Mouse (Mus musculus): ENCODE data around the gene Zfp398. TPM values are rescaled to one million over a fixed set of nuclear protein-coding genes. Genes with fewer than 3 reads are reported as not detected.

Gene Zfp398
- polyA plus RNA-seq, 1 experiment from 2014 or later = 13.4 TPM

DNA sequence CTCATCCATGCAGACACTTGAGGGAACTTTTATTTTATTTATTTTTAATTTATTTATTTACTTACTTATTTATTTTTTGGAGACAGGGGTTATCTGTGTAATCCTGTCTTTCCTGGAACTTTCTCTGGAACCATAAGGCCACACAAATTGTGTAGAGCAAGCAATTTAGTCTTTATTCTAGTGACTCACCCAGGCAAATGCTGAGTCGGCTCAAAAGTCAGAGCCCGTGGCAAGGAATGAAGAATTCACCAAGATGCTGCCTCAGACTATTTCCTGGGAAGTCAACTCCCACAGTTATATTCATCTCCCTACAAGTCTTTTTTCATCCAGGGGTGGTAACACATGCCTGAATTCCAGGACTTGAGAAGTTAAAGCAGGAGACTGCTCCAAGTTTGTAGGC is 29.9 kb upstream of the Zfp398 start:
- peaks cover 4% of the 10 kb centered on the region; the same call in 1 of the 2 replicates for H3K4me1 ChIP-seq (ENCODE audit: control insufficient read depth, insufficient read depth, low read length)
- no peak overlapping the region for H3K9ac ChIP-seq (replicated peaks; ENCODE audit: low read depth, low read length)
- H3K36me3 ChIP-seq (ENCODE audit: control insufficient read depth, insufficient read depth, low read length) = peaks cover 68% of the 10 kb centered on the region
- no peak overlapping the region for H3K4me2 ChIP-seq (replicated peaks; ENCODE audit: low read depth, low read length)
- no peaks in the 10 kb centered on the region for H3K9me3 ChIP-seq (ENCODE audit: control insufficient read depth, low read depth, low read length)
- no peak for ATAC-seq (ENCODE audit: insufficient number of reproducible peaks, insufficient read depth, low FRiP score, low read depth)
- 76% methylated on average over 2 of the region's 2 CpGs for WGBS
- no peak overlapping the region for H3K4me3 ChIP-seq (ENCODE audit: low read depth, low read length)
- H3K27me3 ChIP-seq (ENCODE audit: control insufficient read depth, insufficient read depth, low read length) = no peaks in the 10 kb centered on the region
- no peak overlapping the region for H3K27ac ChIP-seq (ENCODE audit: low read length)

- Histone ChIP-seq H3K4me1 (ENCODE audit: control insufficient read depth, insufficient read depth, low read length) (peaks cover 17% of the 10 kb centered on the region), H3K4me3 (ENCODE audit: low read depth, low read length) (no peak overlapping the region), H3K4me2 (replicated peaks; ENCODE audit: low read depth, low read length) (no peak overlapping the region), H3K9ac (replicated peaks; ENCODE audit: low read depth, low read length) (no peak overlapping the region), H3K9me3 (ENCODE audit: control insufficient read depth, low read depth, low read length) (no peaks in the 10 kb centered on the region), H3K27me3 (ENCODE audit: control insufficient read depth, insufficient read depth, low read length) (no peaks in the 10 kb centered on the region), H3K36me3 (ENCODE audit: control insufficient read depth, insufficient read depth, low read length) (peaks cover 50% of the 10 kb centered on the region), H3K27ac (ENCODE audit: low read length) (no peak overlapping the region)
- 89% methylated on average over 2 of the region's 2 CpGs for WGBS
- ATAC-seq (ENCODE audit: insufficient number of reproducible peaks, insufficient read depth, low FRiP score, low read depth) = no peak
Measured at GRCm38 (mm10) chr6:47807419-47807818, 28.0 kb upstream of the Zfp398 start.

- no peak for ATAC-seq (ENCODE audit: insufficient number of reproducible peaks, insufficient read depth, low FRiP score, low read depth)
- Histone ChIP-seq H3K4me1 (ENCODE audit: control insufficient read depth, insufficient read depth, low read length) (peaks cover 17% of the 10 kb centered on the region), H3K27ac (ENCODE audit: low read length) (no peak overlapping the region), H3K36me3 (ENCODE audit: control insufficient read depth, insufficient read depth, low read length) (peaks cover 39% of the 10 kb centered on the region), H3K9ac (replicated peaks; ENCODE audit: low read depth, low read length) (no peak overlapping the region), H3K4me3 (ENCODE audit: low read depth, low read length) (no peak overlapping the region), H3K4me2 (replicated peaks; ENCODE audit: low read depth, low read length) (no peak overlapping the region), H3K9me3 (ENCODE audit: control insufficient read depth, low read depth, low read length) (no peaks in the 10 kb centered on the region), H3K27me3 (ENCODE audit: control insufficient read depth, insufficient read depth, low read length) (no peaks in the 10 kb centered on the region)
- WGBS = 89% methylated on average over 5 of the region's 5 CpGs
Measured at GRCm38 (mm10) chr6:47808545-47808944, 26.9 kb upstream of the Zfp398 start.

- Histone ChIP-seq H3K27ac (ENCODE audit: low read length) (no peak overlapping the region), H3K4me2 (replicated peaks; ENCODE audit: low read depth, low read length) (no peak overlapping the region), H3K36me3 (ENCODE audit: control insufficient read depth, insufficient read depth, low read length) (peaks cover 34% of the 10 kb centered on the region), H3K4me3 (ENCODE audit: low read depth, low read length) (no peak overlapping the region), H3K4me1 (ENCODE audit: control insufficient read depth, insufficient read depth, low read length) (peaks cover 17% of the 10 kb centered on the region), H3K9me3 (ENCODE audit: control insufficient read depth, low read depth, low read length) (no peaks in the 10 kb centered on the region), H3K9ac (replicated peaks; ENCODE audit: low read depth, low read length) (no peak overlapping the region), H3K27me3 (ENCODE audit: control insufficient read depth, insufficient read depth, low read length) (no peaks in the 10 kb centered on the region)
- 80% methylated on average over 4 of the region's 4 CpGs for WGBS
- ATAC-seq (ENCODE audit: insufficient number of reproducible peaks, insufficient read depth, low FRiP score, low read depth) = no peak
Measured at GRCm38 (mm10) chr6:47809053-47809452, 26.4 kb upstream of the Zfp398 start.

DNA sequence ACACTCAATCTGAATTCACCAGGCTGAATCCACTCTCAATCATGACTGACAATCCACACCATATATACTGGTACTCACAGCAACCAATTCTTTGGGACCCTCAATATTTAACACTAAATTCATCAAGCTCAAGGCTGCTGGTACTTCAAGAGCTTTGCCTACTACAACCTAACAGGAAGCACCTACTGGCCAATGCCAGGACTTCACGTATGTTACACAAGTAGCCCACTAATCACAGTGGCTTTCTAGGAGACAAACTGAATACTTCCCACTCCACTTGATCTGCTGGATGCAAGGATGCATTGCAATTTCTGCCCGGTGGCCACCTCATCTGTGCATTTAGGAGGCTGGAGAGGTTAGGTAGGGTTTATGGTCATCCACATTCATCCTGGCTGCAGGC is 25.3 kb upstream of the Zfp398 start:
- no peak overlapping the region for H3K9ac ChIP-seq (replicated peaks; ENCODE audit: low read depth, low read length)
- 0 out of 2 replicates have a peak overlapping the region, but pooled peaks have one; percentile 7 for H3K4me2 ChIP-seq (replicated peaks; ENCODE audit: low read depth, low read length)
- H3K27me3 ChIP-seq (ENCODE audit: control insufficient read depth, insufficient read depth, low read length) = no peaks in the 10 kb centered on the region
- H3K9me3 ChIP-seq (ENCODE audit: control insufficient read depth, low read depth, low read length) = no peaks in the 10 kb centered on the region
- no peak overlapping the region for H3K4me3 ChIP-seq (ENCODE audit: low read depth, low read length)
- H3K27ac ChIP-seq (ENCODE audit: low read length) = no peak overlapping the region
- H3K4me1 ChIP-seq (ENCODE audit: control insufficient read depth, insufficient read depth, low read length) = peaks cover 20% of the 10 kb centered on the region
- 66% methylated on average over 2 of the region's 2 CpGs for WGBS
- ATAC-seq (ENCODE audit: insufficient number of reproducible peaks, insufficient read depth, low FRiP score, low read depth) = no peak
- H3K36me3 ChIP-seq (ENCODE audit: control insufficient read depth, insufficient read depth, low read length) = peaks cover 23% of the 10 kb centered on the region

DNA sequence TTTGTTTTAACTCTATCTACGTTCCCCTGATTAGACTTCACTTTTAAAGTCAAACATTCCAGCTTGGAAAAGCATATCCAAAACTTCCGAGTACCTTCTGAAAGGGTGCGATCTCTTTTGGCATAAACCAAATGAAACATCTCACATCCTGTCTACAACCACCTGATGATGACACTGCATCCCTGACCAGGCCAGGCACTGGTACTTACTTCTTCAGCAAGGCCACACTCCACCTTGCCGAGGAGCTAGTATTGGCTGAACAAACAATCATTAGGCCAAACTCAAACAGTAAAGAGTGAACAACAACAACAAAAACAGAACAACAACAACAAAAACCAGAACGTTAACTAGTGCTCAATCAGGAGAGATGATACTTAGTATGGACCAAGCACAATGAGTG is 24.1 kb upstream of the Zfp398 start:
- no peak for ATAC-seq (ENCODE audit: insufficient number of reproducible peaks, insufficient read depth, low FRiP score, low read depth)
- H3K27me3 ChIP-seq (ENCODE audit: control insufficient read depth, insufficient read depth, low read length) = no peaks in the 10 kb centered on the region
- no peak overlapping the region for H3K27ac ChIP-seq (ENCODE audit: low read length)
- peaks cover 20% of the 10 kb centered on the region for H3K4me1 ChIP-seq (ENCODE audit: control insufficient read depth, insufficient read depth, low read length)
- peak overlapping the region; percentile 84 for H3K4me2 ChIP-seq (replicated peaks; ENCODE audit: low read depth, low read length)
- WGBS = 42% methylated on average over 5 of the region's 5 CpGs
- peak overlapping the region; percentile 88 for H3K9ac ChIP-seq (replicated peaks; ENCODE audit: low read depth, low read length)
- H3K9me3 ChIP-seq (ENCODE audit: control insufficient read depth, low read depth, low read length) = no peaks in the 10 kb centered on the region
- peak overlapping the region; percentile 77 for H3K4me3 ChIP-seq (ENCODE audit: low read depth, low read length)
- peaks cover 11% of the 10 kb centered on the region for H3K36me3 ChIP-seq (ENCODE audit: control insufficient read depth, insufficient read depth, low read length)

- under 1% methylated on average over 17 of the region's 17 CpGs for WGBS
Measured at GRCm38 (mm10) chr6:47812271-47812915, 23.1 kb upstream of the Zfp398 start.

DNA sequence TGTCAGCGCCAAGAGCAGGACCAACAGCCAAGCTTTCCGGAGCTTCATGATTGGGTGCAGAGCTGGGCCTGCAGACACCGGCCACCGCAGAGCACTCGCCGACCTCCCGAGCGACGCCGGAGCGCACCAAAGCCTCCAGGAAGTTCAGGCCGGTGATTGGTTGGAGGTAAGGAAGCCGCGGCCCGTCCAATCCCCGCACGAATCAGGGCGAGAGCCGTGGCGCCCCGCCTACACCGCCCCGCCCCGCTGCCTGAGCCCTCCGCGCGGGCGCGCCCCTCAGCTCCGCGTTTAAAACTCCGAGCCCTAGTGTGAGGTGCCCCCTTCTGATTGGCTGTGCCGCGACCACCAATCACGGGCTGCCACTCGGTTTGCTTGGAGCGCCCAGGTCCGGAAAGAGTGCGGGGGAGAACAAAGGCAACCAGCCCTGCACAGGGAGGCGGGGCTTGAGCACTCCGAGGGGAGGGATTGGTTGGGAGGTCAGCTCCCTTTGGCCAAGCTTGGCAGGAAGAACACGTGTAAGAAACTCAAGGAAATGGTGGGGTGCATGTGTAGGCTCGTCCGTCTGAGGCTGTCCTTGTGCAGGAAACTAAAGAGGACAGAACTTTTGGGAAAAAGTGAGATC is 22.1 kb upstream of the Zfp398 start, which contains the start of gene Pdia4:
Gene Pdia4, minus strand, starts transcription at position 174 of the 622 bp plus-strand sequence.
- Histone ChIP-seq H3K4me1 (ENCODE audit: control insufficient read depth, insufficient read depth, low read length) (peaks cover 20% of the 10 kb centered on the region), H3K9ac (replicated peaks; ENCODE audit: low read depth, low read length) (peak within 1 kb of the TSS; percentile 88), H3K9me3 (ENCODE audit: control insufficient read depth, low read depth, low read length) (no peaks in the 10 kb centered on the region), H3K36me3 (ENCODE audit: control insufficient read depth, insufficient read depth, low read length) (no peaks in the 10 kb centered on the region), H3K4me3 (ENCODE audit: low read depth, low read length) (peak within 1 kb of the TSS; percentile 77), H3K27ac (ENCODE audit: low read length) (peak within 1 kb of the TSS; percentile 98), H3K4me2 (replicated peaks; ENCODE audit: low read depth, low read length) (peak within 1 kb of the TSS; percentile 84), H3K27me3 (ENCODE audit: control insufficient read depth, insufficient read depth, low read length) (no peaks in the 10 kb centered on the region)
- WGBS = under 1% methylated on average over 44 of the region's 44 CpGs
- ATAC-seq (ENCODE audit: insufficient number of reproducible peaks, insufficient read depth, low FRiP score, low read depth) = peak; percentile 98

More at GRCm38 (mm10) chr6:47812271-47812915, 23.1 kb upstream of the Zfp398 start:
- Histone ChIP-seq H3K36me3 (ENCODE audit: control insufficient read depth, insufficient read depth, low read length) (peaks cover 4% of the 10 kb centered on the region; the same call in 1 of the 2 replicates), H3K4me2 (replicated peaks; ENCODE audit: low read depth, low read length) (peak overlapping the region; percentile 84), H3K27ac (ENCODE audit: low read length) (peak overlapping the region; percentile 98), H3K27me3 (ENCODE audit: control insufficient read depth, insufficient read depth, low read length) (no peaks in the 10 kb centered on the region), H3K4me3 (ENCODE audit: low read depth, low read length) (peak overlapping the region; percentile 77), H3K9ac (replicated peaks; ENCODE audit: low read depth, low read length) (peak overlapping the region; percentile 88), H3K9me3 (ENCODE audit: control insufficient read depth, low read depth, low read length) (no peaks in the 10 kb centered on the region), H3K4me1 (ENCODE audit: control insufficient read depth, insufficient read depth, low read length) (peaks cover 20% of the 10 kb centered on the region)
- ATAC-seq (ENCODE audit: insufficient number of reproducible peaks, insufficient read depth, low FRiP score, low read depth) = no peak

Data from stomach, embryonic 14.5 days (tissue).